Mouse (Mus musculus) granulocyte monocyte progenitor cell, adult 5-6 weeks (primary cell): ENCODE data around the gene Pkig. TPM values are rescaled to one million over a fixed set of nuclear protein-coding genes. Genes with fewer than 3 reads are reported as not detected.
A peak's percentile ranks its signal among the peaks of the same experiment; 100 is the strongest.
"Not testable (repeated sequence)": the region's sequence is repeated elsewhere in the genome, so short reads cannot be mapped to it uniquely, and the experiment has no call there.

ENCODE experiments used
- ATAC-seq: replicated peaks from 2 replicates; pipeline ENCODE4 v1.8.0; 2016; ENCODE audit warnings: mild to moderate bottlenecking, moderate TSS enrichment, inconsistent platforms; ENCODE audit not compliant: poor library complexity, severe bottlenecking
- total RNA-seq, 2 experiments: library from RNA; stranded (forward) in 1 of 2; stranded (reverse) in 1 of 2; fragments of 200-712, 200-1000 nt in 1 of 2; fragments of >200 nt in 1 of 2; fragmentation: Nextera tagmentation in 1 of 2; gene quantifications; 2 replicates each; pipeline ENCODE4 v1.2.3; 2014 to 2017

The Pkig gene
- total RNA-seq, 2 experiments from 2014 or later, result 65.1 to 89.4 TPM

DNA sequence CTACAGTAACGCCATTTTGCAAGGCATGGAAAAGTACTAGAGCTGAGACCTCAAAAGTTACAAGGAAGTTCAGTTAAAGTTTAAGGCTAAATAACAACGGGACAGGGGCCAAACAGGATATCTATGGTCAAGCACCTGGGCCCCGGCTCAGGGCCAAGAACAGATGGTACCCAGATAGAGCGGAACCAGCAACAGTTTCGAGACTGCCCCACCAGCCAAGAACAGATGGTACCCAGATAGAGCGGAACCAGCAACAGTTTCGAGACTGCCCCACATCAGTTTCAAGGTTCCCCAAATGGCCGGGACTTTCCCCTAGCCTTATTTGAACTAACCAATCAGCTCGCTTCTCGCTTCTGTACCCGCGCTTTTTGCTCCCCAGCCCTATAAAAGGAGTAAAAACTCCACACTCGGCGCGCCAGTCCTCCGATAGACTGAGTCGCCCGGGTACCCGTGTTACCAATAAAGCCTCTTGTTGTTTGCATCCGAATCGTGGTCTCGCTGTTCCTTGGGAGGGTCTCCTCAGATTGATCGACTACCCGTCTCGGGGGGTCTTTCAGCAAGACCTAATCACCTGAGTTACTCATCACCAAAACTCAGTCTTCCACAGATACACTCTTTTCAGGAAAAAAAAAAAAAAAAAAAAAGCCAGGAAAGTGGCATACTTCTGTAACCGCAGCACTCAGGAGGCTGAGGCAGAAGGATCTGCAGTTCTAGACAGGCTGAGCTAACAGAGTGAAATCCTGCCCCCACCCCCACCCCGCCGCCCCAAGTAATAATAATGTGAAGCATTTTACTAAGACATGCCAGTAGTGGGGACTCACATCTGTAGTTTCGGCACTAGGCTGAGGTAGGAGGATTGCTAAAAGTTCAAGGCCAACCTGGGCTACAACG lies 15.3 kb upstream of the Pkig start:
- peak; percentile 62 for ATAC-seq

DNA sequence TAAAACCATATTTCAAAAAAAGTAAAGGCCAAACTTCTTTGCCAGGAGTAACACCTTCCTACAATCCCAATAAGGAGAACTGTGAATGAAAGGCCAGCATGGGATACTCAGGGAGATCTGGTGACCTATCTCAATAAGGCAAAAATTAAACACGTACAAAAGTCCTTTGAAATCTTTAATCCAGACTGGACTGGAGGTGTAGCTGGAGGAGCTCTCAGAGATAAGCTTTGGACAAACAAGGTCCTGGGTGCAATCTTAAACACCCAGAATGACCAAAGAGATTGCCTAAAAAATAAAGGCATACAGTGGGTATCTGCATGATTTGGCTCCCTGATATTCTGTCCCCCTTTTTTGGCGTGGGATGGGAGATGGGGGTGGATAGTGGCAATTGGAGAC lies 14.6 kb upstream of the Pkig start:
- ATAC-seq, result no peak

- no peak for ATAC-seq
Measured at GRCm38 (mm10) chr2:163644047-163644446, 14.1 kb upstream of the Pkig start.

- peak; percentile 80 for ATAC-seq
Measured at GRCm38 (mm10) chr2:163644575-163645385, 13.4 kb upstream of the Pkig start, which contains the start of gene Serinc3. TSS of gene Serinc3 (minus strand) at chr2:163645131.

GRCm38 (mm10) chr2:163645700-163646460 lies 12.3 kb upstream of the Pkig start:
- no peak for ATAC-seq

DNA sequence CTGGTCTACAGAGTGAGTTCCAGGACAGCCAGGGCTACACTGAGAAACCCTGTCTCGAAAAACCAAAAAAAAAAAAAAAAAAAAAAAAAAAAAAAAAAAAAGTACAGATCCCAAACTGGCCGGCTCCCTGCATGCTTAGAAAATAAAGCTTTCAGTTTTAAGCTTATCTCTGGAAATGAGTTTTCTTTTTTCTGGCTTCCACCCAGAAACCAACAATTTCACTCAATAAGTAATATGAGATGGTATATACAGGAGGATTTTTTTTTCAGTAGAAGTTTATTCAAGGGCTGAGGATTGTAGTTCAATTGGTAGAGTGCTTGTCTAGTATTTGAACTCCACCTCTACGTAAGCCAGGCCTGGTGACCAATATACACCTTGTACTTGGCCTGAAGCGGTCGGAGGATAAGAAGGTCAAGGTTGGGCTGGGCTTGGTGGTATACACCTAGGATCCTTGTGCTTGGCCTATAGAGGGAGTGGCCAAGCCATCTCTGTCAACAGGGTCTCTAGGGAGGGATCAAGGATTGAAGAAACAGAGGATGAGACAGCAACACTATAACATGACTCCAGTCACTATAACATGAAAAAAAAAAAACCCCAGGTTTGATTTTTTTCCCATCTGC lies 11.6 kb upstream of the Pkig start:
- ATAC-seq, result no peak

DNA sequence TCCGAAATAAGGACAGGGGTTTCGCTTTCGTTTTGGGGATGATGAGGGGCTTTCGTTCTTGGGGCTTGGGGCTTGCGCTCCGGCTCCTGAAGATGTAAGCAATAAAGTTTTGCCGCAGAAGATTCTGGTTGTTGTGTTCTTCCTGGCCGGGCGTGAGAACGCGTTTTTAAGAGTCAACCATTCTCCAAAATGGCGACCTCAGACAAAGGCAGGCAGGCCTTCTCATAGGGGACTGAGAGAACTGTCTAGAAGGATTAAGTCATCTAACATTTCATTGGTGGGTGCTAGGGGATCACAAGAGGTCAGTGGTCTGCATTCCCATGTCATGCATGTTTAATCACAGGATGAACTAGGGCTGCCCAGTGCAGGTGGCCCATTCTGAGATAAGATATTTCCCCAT lies 2.5 kb upstream of the Pkig start:
- ATAC-seq, result not testable (repeated sequence)

DNA sequence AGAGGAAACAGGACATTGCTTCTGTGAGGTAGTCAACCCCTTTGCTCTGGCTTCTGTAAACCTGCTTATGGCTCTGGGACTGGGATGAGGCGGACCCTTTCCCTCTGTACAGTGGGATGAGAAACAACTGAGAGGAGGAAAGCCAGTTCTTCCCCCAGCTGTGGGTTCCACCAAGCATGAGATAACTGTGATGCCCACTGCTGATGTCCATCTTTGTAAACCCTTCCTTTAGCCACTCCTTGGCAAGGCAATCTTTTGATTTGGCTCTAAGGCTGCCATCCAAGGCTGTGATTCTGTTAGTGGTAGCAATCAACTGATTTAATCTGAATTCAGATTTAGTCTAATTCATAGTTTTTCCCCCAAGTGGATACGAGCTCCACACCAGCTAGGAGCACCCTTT lies 700 bp upstream of the Pkig start:
- ATAC-seq, result no peak

DNA sequence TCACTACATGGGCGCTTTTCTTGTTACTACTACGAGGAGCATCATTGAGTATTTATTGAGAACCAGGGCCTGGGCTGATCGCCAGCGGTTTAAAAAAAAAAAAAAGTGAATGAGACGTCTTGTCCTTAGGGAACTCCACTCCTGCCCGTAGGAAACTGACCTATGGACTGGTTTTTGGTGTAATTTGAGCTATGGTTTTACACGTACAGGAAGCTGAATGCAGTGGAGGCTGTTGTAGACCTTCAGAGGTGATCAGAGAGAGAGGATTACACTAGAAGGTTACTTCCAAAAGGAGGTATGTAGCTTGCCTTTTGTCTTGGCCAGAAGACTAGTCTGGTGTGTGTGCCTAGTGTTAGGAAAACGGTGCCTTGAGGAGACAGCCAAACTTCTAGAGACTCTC lies 755 bp downstream of the Pkig start:
- no peak for ATAC-seq

DNA sequence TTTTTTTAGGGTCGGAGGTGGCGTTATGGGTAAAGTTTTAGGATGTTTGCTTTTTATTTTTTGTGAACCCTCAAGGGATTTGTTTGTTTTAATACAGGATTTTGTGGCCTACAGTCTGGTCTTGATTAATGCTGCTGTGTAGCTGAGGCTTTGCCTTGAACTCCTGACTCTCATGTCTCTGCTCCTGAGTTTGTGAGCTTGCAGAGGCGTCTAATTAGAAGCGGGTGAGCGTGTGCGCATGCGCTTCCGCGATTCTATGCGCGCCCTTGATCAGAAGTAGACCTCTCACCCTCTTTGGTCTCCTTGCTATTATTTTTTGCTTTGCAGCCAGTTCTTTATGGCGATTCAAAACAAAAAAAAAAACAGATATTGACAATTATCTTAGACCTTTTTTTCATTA lies 1.2 kb downstream of the Pkig start:
- ATAC-seq, result no peak

DNA sequence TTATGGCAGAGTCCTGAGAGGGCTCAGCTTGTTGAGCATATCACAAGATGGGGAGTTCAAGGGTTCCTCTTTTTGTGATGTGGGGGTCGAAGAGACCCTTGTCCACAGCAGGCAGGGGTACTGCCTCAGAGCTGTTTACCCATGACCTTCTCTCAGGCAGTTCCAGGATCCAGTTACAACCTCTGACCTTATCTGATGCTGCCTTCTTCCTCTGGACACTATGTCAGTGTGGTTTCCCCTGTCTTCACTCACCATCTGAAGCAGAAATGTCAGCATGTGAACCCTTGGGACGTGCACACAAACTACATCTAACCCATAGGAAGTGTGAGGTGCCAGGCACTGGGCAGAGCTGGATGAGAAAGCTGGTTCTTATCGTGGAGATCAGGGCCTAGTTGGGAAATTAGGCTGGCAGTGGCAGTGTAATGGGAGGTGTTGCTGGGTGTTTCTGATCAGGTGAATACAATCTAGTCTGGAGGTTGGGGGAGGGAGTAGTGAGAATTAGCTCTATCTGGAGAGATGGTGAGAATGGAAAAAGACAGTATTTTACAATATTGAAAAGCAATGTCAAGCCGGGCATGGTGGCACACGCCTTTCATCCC lies 2.0 kb downstream of the Pkig start:
- ATAC-seq, result peak; percentile 23; the same call in 1 of the 2 replicates

GRCm38 (mm10) chr2:163661371-163661850 lies 3.2 kb downstream of the Pkig start:
- no peak for ATAC-seq

GRCm38 (mm10) chr2:163662076-163662475 lies 3.9 kb downstream of the Pkig start:
- no peak for ATAC-seq

- peak; percentile 70 for ATAC-seq
Measured at GRCm38 (mm10) chr2:163662698-163663221, 4.6 kb downstream of the Pkig start.

GRCm38 (mm10) chr2:163663930-163664329 lies 5.7 kb downstream of the Pkig start:
- ATAC-seq, result no peak; the same call in 1 of the 2 replicates

DNA sequence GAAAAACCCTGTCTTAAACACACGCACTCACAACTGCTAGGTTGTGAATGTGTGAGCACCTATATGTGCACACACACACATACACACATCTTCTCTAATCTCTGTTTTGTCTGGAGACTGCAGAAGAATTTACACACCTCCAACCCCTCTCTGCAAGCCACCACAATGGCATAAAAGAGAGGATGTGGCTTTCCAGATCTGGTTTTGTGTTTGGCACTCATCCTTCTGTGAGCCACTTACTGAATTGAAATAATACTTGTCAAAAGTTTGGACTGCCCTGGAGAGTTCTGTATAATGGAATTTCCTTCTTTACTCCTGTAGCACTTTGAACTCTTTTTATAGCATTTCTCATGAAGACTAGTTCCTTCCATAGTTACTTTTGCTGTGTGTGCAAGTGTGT lies 8.9 kb downstream of the Pkig start:
- no peak for ATAC-seq

DNA sequence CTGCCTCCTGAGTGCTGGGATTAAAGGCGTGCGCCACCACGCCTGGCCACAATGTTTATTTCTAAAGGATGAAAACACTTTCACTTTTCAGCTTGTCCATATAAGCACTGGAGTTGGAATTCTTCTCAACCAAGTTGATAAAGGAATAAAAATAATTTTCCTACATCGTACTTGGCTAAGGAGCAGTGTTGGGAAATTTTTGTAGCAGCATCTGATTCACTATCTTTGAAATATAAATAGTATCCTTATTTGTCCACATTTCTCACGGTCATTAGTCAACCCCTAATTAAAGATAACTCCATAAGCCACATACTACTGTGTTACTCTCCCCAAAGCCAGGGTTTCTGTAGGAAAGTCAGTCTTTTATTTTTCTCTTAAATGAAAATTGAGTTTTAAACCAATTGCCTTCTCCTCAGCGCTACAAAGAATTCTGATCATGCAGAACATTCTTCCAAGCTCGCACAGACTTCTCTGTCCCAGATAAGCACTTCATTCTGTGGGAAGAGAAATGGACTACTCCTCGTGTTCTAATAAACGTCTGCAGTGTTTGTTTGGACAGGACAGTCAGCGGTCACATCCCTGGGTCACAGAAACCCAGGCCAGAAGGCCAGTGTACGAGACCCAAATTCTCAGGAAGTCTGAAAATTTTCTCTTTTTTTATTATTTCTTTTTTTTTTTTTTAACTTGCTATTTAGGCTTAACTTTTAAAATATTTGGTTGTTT lies 12.8 kb downstream of the Pkig start:
- no peak for ATAC-seq

- ATAC-seq, result no peak
Measured at GRCm38 (mm10) chr2:163674397-163674796, 16.2 kb downstream of the Pkig start.

DNA sequence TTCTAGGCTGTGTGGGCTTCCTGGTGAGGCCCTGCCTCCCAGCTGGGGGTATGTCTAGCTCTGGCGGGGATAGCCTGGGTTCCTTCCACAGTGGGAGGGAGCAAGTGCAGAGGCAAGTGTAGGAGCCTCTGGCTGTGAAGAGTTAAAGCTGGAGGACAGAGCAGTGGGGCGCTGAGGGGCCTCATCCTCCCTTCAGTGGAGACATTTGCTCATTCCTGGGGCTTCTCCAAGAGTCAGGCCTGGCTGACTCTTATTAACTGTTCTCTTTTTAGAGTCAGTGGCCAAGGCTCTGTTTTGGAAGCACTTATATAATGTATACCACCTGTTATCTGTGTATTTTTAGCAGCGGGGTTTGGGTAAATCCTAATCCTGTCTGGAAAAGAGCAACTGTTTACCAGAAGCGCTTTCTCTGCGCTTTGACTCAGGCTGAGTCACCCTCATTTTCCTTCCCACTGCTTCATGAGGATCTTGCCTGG lies 17.0 kb downstream of the Pkig start:
- no peak for ATAC-seq
